Mouse (Mus musculus) stomach, embryonic 16.5 days (tissue): ENCODE measurements at regions not wholly inside any gene's neighbourhood (a gene's known extent, or its start where the extent isn't known, plus 50 kb on each side); places are given as distances from the start of the nearest gene placed in this dataset.

ENCODE experiments used
- ATAC-seq: fragments of 200-750 bp; cut with Nextera tagmentation; 2 replicates; pipeline ENCODE4 v1.8.0; 2017; ENCODE audit warnings: moderate number of reproducible peaks, moderate TSS enrichment; ENCODE audit not compliant: insufficient read depth, low FRiP score
- H3K27ac ChIP-seq: fragments of 300-500 bp; sonication (generic); 2 replicates; pipeline ENCODE4 v1.5.1; 2014; ENCODE audit warnings: low read length
- H3K27me3 ChIP-seq: fragments of 300-500 bp; sonication (generic); 2 replicates; pipeline ENCODE4 v1.6.1; 2014; ENCODE audit warnings: low read length, control low read depth, mixed read lengths; ENCODE audit not compliant: control insufficient read depth, insufficient read depth
- H3K36me3 ChIP-seq: fragments of 300-500 bp; sonication (generic); 2 replicates; pipeline ENCODE4 v1.6.1; 2014; ENCODE audit warnings: low read length; ENCODE audit not compliant: control insufficient read depth, insufficient read depth
- H3K4me1 ChIP-seq: fragments of 300-500 bp; sonication (generic); 2 replicates; pipeline ENCODE4 v1.6.1; 2014; ENCODE audit warnings: low read length, control low read depth, mixed read lengths; ENCODE audit not compliant: control insufficient read depth, insufficient read depth
- H3K4me2 ChIP-seq: fragments of 300-500 bp; sonication (generic); 2 replicates; pipeline ENCODE4 v1.6.1; 2014; ENCODE audit warnings: low read depth, low read length, mixed read lengths
- H3K4me3 ChIP-seq: fragments of 300-500 bp; sonication (generic); replicated peaks from 2 replicates; pipeline ENCODE4 v1.5.1; 2014; ENCODE audit warnings: mild to moderate bottlenecking, low read length
- H3K9ac ChIP-seq: fragments of 300-500 bp; sonication (generic); 2 replicates; pipeline ENCODE4 v1.6.1; 2014; ENCODE audit warnings: low read length
- H3K9me3 ChIP-seq: fragments of 300-500 bp; sonication (generic); replicated peaks from 2 replicates; pipeline ENCODE4 v1.6.1; 2016; ENCODE audit warnings: low read length, control low read depth; ENCODE audit not compliant: control insufficient read depth
- WGBS: fragments of 180-500 bp; shearing (Covaris S2); extraction: QIAGEN DNeasy Blood & Tissue Kit; methylation state at CpG from one replicate; pipeline ENCODE4 v1.1.7; 2014; 5-methylcytosine and 5-hydroxymethylcytosine counted together

DNA sequence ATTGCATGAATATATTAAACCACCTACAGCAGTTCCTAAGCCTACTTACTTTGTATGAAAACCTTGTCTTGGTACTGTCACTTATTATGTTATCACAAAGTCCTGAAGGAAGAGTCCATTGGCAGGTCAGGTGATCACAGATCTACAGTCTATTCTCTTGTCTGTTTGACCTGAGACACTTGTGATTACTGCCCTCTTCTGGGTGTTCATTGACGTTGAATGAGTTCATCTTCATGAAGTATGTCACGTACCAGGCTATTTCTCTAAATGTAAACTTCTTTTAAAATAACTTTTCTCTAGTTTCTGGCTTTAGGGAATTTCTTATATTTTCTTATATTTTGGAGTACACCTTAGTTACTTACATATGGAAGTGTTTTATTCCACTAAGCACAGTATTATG is 688.5 kb upstream of the Fat3 start:
- no peak for ATAC-seq
- no peak overlapping the region for H3K27ac ChIP-seq
- no peak overlapping the region for H3K4me3 ChIP-seq
- no peaks in the 10 kb centered on the region for H3K36me3 ChIP-seq
- H3K4me1 ChIP-seq: no peaks in the 10 kb centered on the region
- H3K9ac ChIP-seq: no peak overlapping the region
- H3K4me2 ChIP-seq: no peak overlapping the region
- 77% methylated on average over 2 of the region's 2 CpGs for WGBS
- H3K9me3 ChIP-seq: no peaks in the 10 kb centered on the region
- H3K27me3 ChIP-seq: no peaks in the 10 kb centered on the region

- Histone ChIP-seq H3K27ac (no peak overlapping the region), H3K9me3 (no peaks in the 10 kb centered on the region), H3K36me3 (no peaks in the 10 kb centered on the region), H3K27me3 (no peaks in the 10 kb centered on the region), H3K4me2 (no peak overlapping the region), H3K4me1 (no peaks in the 10 kb centered on the region), H3K9ac (no peak overlapping the region), H3K4me3 (no peak overlapping the region)
- WGBS: 85% methylated on average over 1 of the region's 1 CpGs
- no peak for ATAC-seq
Observed at GRCm38 (mm10) chr9:17168193-17168592, 667.1 kb upstream of the Fat3 start.

DNA sequence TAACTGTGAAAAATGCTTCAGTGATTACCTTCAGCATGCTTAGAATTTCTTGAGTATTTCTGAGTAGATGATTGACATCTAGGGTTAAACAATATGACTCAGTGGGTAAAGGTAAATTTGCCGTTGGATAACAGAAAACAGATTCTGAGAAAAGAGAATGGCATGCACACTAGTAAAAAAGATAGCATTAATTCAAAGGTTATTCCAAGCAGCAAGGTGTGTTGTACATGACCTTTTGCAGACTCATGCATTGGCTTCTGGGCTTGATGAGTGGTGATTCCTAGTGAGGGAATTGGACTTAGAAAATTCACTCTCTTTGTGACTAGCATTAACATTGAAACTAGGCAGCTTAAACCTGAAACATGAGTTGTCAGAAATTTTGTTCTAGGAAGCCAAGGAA is 665.2 kb upstream of the Fat3 start:
- Histone ChIP-seq H3K4me3 (no peak overlapping the region), H3K9ac (no peak overlapping the region), H3K36me3 (no peaks in the 10 kb centered on the region), H3K27ac (no peak overlapping the region), H3K27me3 (no peaks in the 10 kb centered on the region), H3K9me3 (no peaks in the 10 kb centered on the region), H3K4me2 (no peak overlapping the region), H3K4me1 (no peaks in the 10 kb centered on the region)
- peak; percentile 50; the same call in 1 of the 2 replicates for ATAC-seq
- 65% methylated on average over 1 of the region's 1 CpGs for WGBS

DNA sequence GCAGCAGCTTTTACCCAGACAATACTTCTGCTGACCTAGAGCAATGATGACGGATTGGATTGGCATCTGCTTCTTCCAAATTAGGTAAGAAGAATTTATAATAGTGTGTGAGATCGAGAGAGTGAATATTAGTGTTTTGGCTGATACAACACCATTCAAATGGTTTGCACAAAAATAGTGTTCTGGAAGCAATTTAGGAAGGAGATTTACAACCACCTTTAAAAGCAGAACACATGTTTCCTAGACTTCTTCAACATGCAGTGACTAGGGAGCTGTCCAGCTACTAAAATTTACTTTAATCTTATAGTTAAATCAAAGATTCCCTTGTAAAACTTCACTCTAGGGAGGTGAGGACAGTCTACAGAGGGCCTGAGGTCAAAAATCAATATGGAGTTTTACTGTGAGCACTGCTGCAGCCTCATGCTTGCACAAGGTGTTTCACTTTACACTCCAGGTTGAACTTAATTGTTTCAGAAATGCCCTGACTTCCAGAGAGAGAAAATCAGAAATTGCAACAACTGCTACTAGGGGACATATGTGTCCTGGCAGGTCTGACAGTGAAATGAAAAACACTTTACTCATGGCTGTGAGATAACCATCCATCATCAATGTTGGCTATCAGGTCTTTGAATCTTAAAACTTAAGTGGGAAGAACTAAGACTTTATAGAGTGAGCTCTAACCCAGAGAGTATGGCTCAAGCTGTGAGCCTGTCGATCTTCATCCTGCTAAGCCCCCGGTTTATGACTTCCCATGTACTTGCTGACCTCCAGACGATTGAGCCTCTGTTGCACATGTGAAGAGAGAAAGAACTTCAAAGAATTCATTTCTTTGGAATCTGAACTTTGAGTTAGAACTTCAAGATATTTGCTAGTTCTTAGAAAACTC is 657.6 kb upstream of the Fat3 start:
- no peak for ATAC-seq
- Histone ChIP-seq H3K9ac (no peak overlapping the region), H3K27me3 (no peaks in the 10 kb centered on the region), H3K4me3 (no peak overlapping the region), H3K4me1 (no peaks in the 10 kb centered on the region), H3K36me3 (no peaks in the 10 kb centered on the region), H3K4me2 (no peak overlapping the region), H3K9me3 (no peaks in the 10 kb centered on the region), H3K27ac (no peak overlapping the region)
- 72% methylated on average over 5 of the region's 5 CpGs for WGBS

GRCm38 (mm10) chr9:17152369-17152768 is 651.3 kb upstream of the Fat3 start:
- Histone ChIP-seq H3K4me1 (no peaks in the 10 kb centered on the region), H3K4me3 (no peak overlapping the region), H3K27ac (no peak overlapping the region), H3K27me3 (no peaks in the 10 kb centered on the region), H3K9me3 (no peaks in the 10 kb centered on the region), H3K4me2 (no peak overlapping the region), H3K9ac (no peak overlapping the region), H3K36me3 (no peaks in the 10 kb centered on the region)
- WGBS: 69% methylated on average over 1 of the region's 1 CpGs
- no peak for ATAC-seq

DNA sequence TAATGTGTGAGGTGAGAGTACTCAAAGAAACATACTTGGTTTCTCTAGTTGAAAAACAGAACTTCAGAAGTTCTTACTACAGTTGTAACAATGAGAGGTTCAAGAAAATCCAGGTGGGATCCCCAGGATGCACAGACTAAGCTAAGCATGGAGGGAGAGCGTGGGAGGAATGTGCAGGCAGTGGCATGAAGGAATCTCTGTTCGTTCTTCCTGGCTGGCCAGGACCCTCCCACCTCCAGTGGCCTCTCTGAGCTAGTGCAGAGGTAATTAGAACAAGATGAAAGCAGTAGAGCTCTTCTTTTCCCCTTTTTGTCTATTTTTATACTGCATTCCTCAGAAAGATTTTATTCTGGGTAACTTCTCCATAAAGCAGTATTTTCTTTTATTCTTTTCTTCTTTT is 648.3 kb upstream of the Fat3 start:
- ATAC-seq: no peak
- 45% methylated on average over 2 of the region's 2 CpGs for WGBS

More for the DNA sequence above, 648.3 kb upstream of the Fat3 start:
- Histone ChIP-seq H3K4me1 (no peaks in the 10 kb centered on the region), H3K36me3 (no peaks in the 10 kb centered on the region), H3K9ac (no peak overlapping the region), H3K4me2 (no peak overlapping the region), H3K27ac (no peak overlapping the region), H3K4me3 (no peak overlapping the region), H3K9me3 (no peaks in the 10 kb centered on the region), H3K27me3 (no peaks in the 10 kb centered on the region)
